Mouse (Mus musculus): ENCODE data around the gene Shisa8. TPM values are rescaled to one million over a fixed set of nuclear protein-coding genes. Genes with fewer than 3 reads are reported as not detected.

The Shisa8 gene
- polyA plus RNA-seq, 1 experiment from 2014 or later, result 0.15 TPM

DNA sequence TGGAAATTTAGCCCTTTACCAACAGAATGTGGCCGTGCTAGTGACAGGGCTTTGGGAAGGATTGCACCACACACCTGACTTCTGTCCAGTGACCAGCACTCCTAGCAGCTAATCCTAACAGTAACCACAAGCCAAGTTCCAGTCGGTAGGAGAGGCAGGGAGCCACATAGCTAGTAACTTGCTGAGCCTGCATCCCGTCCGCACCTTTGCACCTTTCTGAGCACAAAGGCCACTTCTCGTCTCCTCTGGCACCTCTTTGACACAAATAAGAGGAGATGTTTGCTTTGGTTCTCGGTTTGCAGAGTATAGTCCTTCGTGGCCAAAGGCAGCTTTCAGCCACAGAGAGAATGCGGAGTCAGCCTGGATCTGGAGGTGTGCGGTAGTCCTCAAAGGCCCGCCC lies 28.0 kb downstream of the Shisa8 start:
- Histone ChIP-seq H3K27me3 (replicated peaks; ENCODE audit: control insufficient read depth, insufficient read depth, low read length) (no peaks in the 10 kb centered on the region), H3K36me3 (ENCODE audit: control insufficient read depth, insufficient read depth, low read length) (peaks cover 100% of the 10 kb centered on the region), H3K9ac (ENCODE audit: low read length) (no peak overlapping the region), H3K4me3 (ENCODE audit: low read depth, low read length) (no peak overlapping the region), H3K4me1 (replicated peaks; ENCODE audit: control insufficient read depth, insufficient read depth, low read length) (no peaks in the 10 kb centered on the region), H3K27ac (ENCODE audit: low read depth) (no peak overlapping the region), H3K4me2 (ENCODE audit: low read length) (no peak overlapping the region), H3K9me3 (ENCODE audit: control insufficient read depth, low read length) (no peaks in the 10 kb centered on the region)
- DNase-seq (ENCODE audit: low spot score) (no peak), ATAC-seq (replicated peaks; ENCODE audit: low FRiP score, low TSS enrichment, low read depth) (no peak)
- 82% methylated on average over 10 of the region's 10 CpGs for whole genome bisulfite sequencing

DNA sequence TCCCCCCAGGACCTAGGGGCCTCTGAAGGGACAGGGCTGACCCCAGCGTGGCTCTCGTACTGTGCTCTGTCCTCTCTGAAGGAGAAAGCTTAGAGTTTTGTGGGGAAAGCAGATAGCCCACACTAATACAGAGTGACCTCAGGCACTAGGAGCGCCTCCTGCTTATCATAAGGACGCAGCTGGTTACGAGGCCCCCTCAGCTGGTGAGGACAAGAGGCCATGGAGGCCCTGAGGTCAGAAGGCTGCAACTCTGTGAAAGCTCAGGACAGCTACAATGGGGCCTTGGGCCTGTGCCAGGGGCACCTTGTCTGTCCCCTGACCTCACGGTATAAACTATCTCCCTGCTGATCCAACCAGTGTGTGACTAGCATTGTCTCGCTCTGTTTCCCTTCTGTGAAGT lies 28.4 kb downstream of the Shisa8 start:
- Histone ChIP-seq H3K36me3 (ENCODE audit: control insufficient read depth, insufficient read depth, low read length) (peaks cover 100% of the 10 kb centered on the region), H3K4me1 (replicated peaks; ENCODE audit: control insufficient read depth, insufficient read depth, low read length) (no peaks in the 10 kb centered on the region), H3K4me2 (ENCODE audit: low read length) (no peak overlapping the region), H3K4me3 (ENCODE audit: low read depth, low read length) (no peak overlapping the region), H3K9me3 (ENCODE audit: control insufficient read depth, low read length) (no peaks in the 10 kb centered on the region), H3K27ac (ENCODE audit: low read depth) (no peak overlapping the region), H3K9ac (ENCODE audit: low read length) (no peak overlapping the region), H3K27me3 (replicated peaks; ENCODE audit: control insufficient read depth, insufficient read depth, low read length) (no peaks in the 10 kb centered on the region)
- no peak; the same call in 1 of the 2 replicates for ATAC-seq (replicated peaks; ENCODE audit: low FRiP score, low TSS enrichment, low read depth)
- no peak for DNase-seq (ENCODE audit: low spot score)
- WGBS, result 69% methylated on average over 7 of the region's 7 CpGs

DNA sequence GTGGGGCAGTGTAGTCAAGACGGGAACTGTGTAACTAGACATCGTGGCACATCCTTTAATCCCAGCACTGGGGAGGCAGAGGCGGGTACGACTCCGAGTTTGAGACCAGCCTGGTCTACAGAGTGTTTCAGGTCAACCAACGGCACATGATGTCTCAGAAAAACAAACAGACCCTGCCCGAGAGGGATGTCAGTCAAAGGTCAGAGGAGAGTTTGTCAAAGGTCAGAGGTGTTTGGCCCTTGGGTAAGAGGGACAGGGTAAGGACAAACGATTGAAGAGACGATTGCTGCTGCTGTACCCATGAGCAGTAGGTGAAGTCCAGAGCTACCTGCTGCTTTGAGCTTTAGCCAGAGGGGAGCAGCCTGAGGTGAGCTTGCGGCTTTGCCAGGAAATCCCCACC lies 29.0 kb downstream of the Shisa8 start:
- Histone ChIP-seq H3K4me3 (ENCODE audit: low read depth, low read length) (no peak overlapping the region), H3K27ac (ENCODE audit: low read depth) (no peak overlapping the region), H3K27me3 (replicated peaks; ENCODE audit: control insufficient read depth, insufficient read depth, low read length) (no peaks in the 10 kb centered on the region), H3K4me1 (replicated peaks; ENCODE audit: control insufficient read depth, insufficient read depth, low read length) (no peaks in the 10 kb centered on the region), H3K4me2 (ENCODE audit: low read length) (no peak overlapping the region), H3K9ac (ENCODE audit: low read length) (no peak overlapping the region), H3K9me3 (ENCODE audit: control insufficient read depth, low read length) (no peaks in the 10 kb centered on the region), H3K36me3 (ENCODE audit: control insufficient read depth, insufficient read depth, low read length) (peaks cover 100% of the 10 kb centered on the region)
- 61% methylated on average over 10 of the region's 10 CpGs for WGBS
- DNase-seq (ENCODE audit: low spot score), result no peak
- ATAC-seq (replicated peaks; ENCODE audit: low FRiP score, low TSS enrichment, low read depth), result no peak

DNA sequence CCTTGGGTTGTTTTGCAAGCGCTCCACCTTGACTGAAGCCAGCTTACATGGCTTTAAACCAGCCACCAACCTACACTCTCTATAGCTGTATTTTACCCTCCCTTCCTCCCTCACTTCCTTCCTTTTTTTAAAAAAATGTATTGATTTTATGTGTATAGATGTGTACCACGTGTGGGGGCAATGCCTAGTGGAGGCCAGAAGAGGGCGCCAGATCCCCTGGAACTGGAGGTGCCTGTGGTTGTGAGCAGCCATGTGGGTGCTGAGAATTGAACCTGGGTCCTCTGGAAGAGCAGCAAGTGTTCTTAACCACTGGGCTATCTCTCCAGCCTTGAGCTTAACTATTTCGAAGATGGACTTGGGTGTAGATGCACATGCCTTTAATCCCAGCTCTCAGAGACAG lies 30.3 kb downstream of the Shisa8 start:
- Histone ChIP-seq H3K4me1 (replicated peaks; ENCODE audit: control insufficient read depth, insufficient read depth, low read length) (no peaks in the 10 kb centered on the region), H3K27ac (ENCODE audit: low read depth) (no peak overlapping the region), H3K27me3 (replicated peaks; ENCODE audit: control insufficient read depth, insufficient read depth, low read length) (no peaks in the 10 kb centered on the region), H3K9me3 (ENCODE audit: control insufficient read depth, low read length) (no peaks in the 10 kb centered on the region), H3K36me3 (ENCODE audit: control insufficient read depth, insufficient read depth, low read length) (peaks cover 100% of the 10 kb centered on the region), H3K4me2 (ENCODE audit: low read length) (no peak overlapping the region), H3K9ac (ENCODE audit: low read length) (no peak overlapping the region), H3K4me3 (ENCODE audit: low read depth, low read length) (no peak overlapping the region)
- ATAC-seq (replicated peaks; ENCODE audit: low FRiP score, low TSS enrichment, low read depth) (no peak), DNase-seq (ENCODE audit: low spot score) (no peak)
- WGBS, result 95% methylated on average over 4 of the region's 4 CpGs

DNA sequence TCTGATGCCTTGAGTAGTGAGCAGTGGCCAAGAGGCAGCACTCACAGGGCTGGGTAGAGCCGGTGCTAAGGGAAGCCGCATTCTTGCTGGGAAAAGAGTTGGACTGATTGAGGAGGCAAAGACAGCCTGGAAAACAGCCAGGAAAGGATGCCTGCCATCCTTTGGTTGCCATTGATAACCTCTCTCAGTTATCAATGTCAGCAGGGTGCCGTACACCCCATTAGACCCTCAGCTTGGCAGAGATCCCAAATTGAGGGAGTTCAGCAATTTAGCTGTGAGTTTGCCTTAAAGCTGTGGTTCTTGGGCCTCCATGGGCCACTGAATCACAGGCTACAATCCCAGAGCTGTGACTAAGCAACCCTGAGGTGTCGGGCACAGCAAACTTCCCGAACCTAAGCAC lies 31.5 kb downstream of the Shisa8 start:
- H3K4me1 ChIP-seq (replicated peaks; ENCODE audit: control insufficient read depth, insufficient read depth, low read length), result no peaks in the 10 kb centered on the region
- WGBS, result 91% methylated on average over 5 of the region's 5 CpGs
- H3K9ac ChIP-seq (ENCODE audit: low read length), result no peak overlapping the region
- no peaks in the 10 kb centered on the region for H3K27me3 ChIP-seq (replicated peaks; ENCODE audit: control insufficient read depth, insufficient read depth, low read length)
- no peak overlapping the region for H3K4me3 ChIP-seq (ENCODE audit: low read depth, low read length)
- no peak overlapping the region for H3K4me2 ChIP-seq (ENCODE audit: low read length)
- ATAC-seq (replicated peaks; ENCODE audit: low FRiP score, low TSS enrichment, low read depth) (no peak), DNase-seq (ENCODE audit: low spot score) (no peak)
- H3K9me3 ChIP-seq (ENCODE audit: control insufficient read depth, low read length), result no peaks in the 10 kb centered on the region
- H3K36me3 ChIP-seq (ENCODE audit: control insufficient read depth, insufficient read depth, low read length), result peaks cover 100% of the 10 kb centered on the region
- H3K27ac ChIP-seq (ENCODE audit: low read depth), result no peak overlapping the region

DNA sequence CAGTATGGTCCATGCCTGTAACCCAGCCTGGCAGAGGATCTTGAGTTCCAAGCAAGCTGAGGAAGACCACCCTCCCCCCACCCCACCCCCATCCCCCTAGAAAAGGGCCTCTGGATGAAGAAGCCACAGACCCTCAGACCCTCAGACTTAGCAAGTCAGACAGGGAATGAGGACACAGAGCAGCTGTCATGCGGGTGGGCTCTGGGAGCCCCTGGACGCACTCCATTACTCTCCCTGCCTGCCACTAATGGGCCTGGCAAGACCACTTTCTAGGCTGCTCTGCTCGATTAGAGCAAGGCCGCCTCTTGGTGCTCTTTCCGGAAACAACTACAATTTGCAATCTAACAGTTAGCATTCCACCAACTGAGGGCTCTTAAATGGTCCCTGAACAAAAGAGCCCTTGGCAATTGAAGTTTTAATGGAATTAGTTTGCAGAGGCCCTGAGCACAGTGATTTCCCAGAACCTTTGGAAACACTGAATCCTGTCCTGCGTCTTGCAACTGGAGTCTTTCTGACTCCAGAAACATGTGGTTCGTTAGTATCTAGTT lies 34.8 kb downstream of the Shisa8 start:
- Histone ChIP-seq H3K4me1 (replicated peaks; ENCODE audit: control insufficient read depth, insufficient read depth, low read length) (no peaks in the 10 kb centered on the region), H3K9ac (ENCODE audit: low read length) (no peak overlapping the region), H3K4me2 (ENCODE audit: low read length) (no peak overlapping the region), H3K27me3 (replicated peaks; ENCODE audit: control insufficient read depth, insufficient read depth, low read length) (no peaks in the 10 kb centered on the region), H3K4me3 (ENCODE audit: low read depth, low read length) (no peak overlapping the region), H3K36me3 (ENCODE audit: control insufficient read depth, insufficient read depth, low read length) (peaks cover 100% of the 10 kb centered on the region), H3K9me3 (ENCODE audit: control insufficient read depth, low read length) (no peaks in the 10 kb centered on the region), H3K27ac (ENCODE audit: low read depth) (no peak overlapping the region)
- ATAC-seq (replicated peaks; ENCODE audit: low FRiP score, low TSS enrichment, low read depth), result no peak
- no peak for DNase-seq (ENCODE audit: low spot score)
- 81% methylated on average over 7 of the region's 7 CpGs for WGBS

DNA sequence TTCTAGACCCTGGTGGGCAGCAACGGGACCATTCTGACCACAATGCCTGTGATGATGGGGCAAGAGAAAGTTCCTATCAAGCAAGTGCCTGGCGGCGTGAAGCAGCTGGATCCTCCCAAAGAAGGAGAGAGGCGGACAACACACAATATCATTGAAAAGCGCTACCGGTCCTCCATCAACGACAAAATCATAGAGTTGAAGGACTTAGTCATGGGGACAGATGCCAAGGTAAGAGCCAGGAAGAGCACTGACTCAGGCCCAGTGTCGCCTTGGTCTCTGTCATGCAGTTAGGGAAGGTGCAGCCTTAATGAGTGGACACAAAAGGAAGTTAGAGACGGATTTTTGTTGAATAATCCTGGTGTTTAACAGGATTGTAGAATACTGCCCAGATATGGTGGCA lies 37.5 kb downstream of the Shisa8 start:
- DNase-seq (ENCODE audit: low spot score), result no peak
- Histone ChIP-seq H3K27me3 (replicated peaks; ENCODE audit: control insufficient read depth, insufficient read depth, low read length) (no peaks in the 10 kb centered on the region), H3K36me3 (ENCODE audit: control insufficient read depth, insufficient read depth, low read length) (peaks cover 98% of the 10 kb centered on the region), H3K4me3 (ENCODE audit: low read depth, low read length) (no peak overlapping the region), H3K4me1 (replicated peaks; ENCODE audit: control insufficient read depth, insufficient read depth, low read length) (no peaks in the 10 kb centered on the region), H3K9me3 (ENCODE audit: control insufficient read depth, low read length) (no peaks in the 10 kb centered on the region), H3K27ac (ENCODE audit: low read depth) (no peak overlapping the region), H3K9ac (ENCODE audit: low read length) (no peak overlapping the region), H3K4me2 (ENCODE audit: low read length) (no peak overlapping the region)
- ATAC-seq (replicated peaks; ENCODE audit: low FRiP score, low TSS enrichment, low read depth), result no peak
- 94% methylated on average over 9 of the region's 9 CpGs for WGBS

DNA sequence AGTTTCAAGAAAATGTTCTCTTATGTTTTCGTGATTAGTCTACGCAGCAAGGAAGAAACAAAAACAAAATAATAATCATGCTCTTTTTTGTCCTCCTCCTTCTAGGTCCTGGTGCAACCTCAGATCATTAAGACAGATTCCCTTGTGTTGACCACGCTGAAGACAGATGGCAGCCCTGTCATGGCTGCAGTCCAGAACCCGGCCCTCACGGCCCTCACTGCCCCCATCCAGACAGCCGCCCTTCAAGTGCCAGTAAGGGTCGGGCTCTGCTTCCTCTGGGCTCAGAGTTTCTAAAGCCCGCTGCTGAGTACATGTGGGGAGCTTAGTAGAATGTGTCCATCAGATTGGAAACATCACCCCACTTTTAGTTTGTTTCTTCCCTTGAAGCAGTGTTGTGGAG lies 40.0 kb downstream of the Shisa8 start:
- peaks cover 5% of the 10 kb centered on the region; the same call in 1 of the 2 replicates for H3K4me1 ChIP-seq (replicated peaks; ENCODE audit: control insufficient read depth, insufficient read depth, low read length)
- no peak overlapping the region for H3K27ac ChIP-seq (ENCODE audit: low read depth)
- peaks cover 79% of the 10 kb centered on the region for H3K36me3 ChIP-seq (ENCODE audit: control insufficient read depth, insufficient read depth, low read length)
- H3K9ac ChIP-seq (ENCODE audit: low read length), result no peak overlapping the region
- H3K4me3 ChIP-seq (ENCODE audit: low read depth, low read length), result no peak overlapping the region
- no peaks in the 10 kb centered on the region for H3K27me3 ChIP-seq (replicated peaks; ENCODE audit: control insufficient read depth, insufficient read depth, low read length)
- 90% methylated on average over 8 of the region's 8 CpGs for WGBS
- ATAC-seq (replicated peaks; ENCODE audit: low FRiP score, low TSS enrichment, low read depth) (no peak), DNase-seq (ENCODE audit: low spot score) (no peak)
- H3K4me2 ChIP-seq (ENCODE audit: low read length), result no peak overlapping the region
- no peaks in the 10 kb centered on the region for H3K9me3 ChIP-seq (ENCODE audit: control insufficient read depth, low read length)
